Mouse (Mus musculus) brown adipose tissue, adult 24 weeks (tissue): ENCODE measurements around the gene Piwil1. TPM values are rescaled to one million over a fixed set of nuclear protein-coding genes. Genes with fewer than 3 reads are reported as not detected.
"Not testable (repeated sequence)": the region's sequence is repeated elsewhere in the genome, so short reads cannot be mapped to it uniquely, and the experiment has no call there.

ENCODE experiments used
- H3K27ac ChIP-seq: fragments of 200-500 bp; replicated peaks from 2 replicates; pipeline ENCODE4 v1.5.1; 2012; ENCODE audit warnings: low read depth, mild to moderate bottlenecking, low read length
- H3K4me1 ChIP-seq: fragments of 200-500 bp; 2 replicates; pipeline ENCODE4 v1.6.1; 2012; ENCODE audit warnings: low read length, mixed read lengths; ENCODE audit not compliant: control insufficient read depth, insufficient read depth, insufficient read length
- H3K4me3 ChIP-seq: fragments of 200-500 bp; 2 replicates; pipeline ENCODE4 v1.5.1; 2012; ENCODE audit warnings: low read depth, mild to moderate bottlenecking, low read length, moderate library complexity; ENCODE audit not compliant: insufficient read depth
- polyA plus RNA-seq: library from polyadenylated mRNA; stranded (reverse); fragments of >200 nt; gene quantifications from 2 replicates; pipeline ENCODE4 v1.2.4, GENCODE M21; 2012; ENCODE audit not compliant: missing spikeins, insufficient read depth, insufficient read length

Gene Piwil1
- polyA plus RNA-seq, 1 experiment = not detected

- Histone ChIP-seq H3K27ac (no peak overlapping the region), H3K4me3 (no peak overlapping the region), H3K4me1 (no peaks in the 10 kb centered on the region; the same call in 1 of the 2 replicates)
Observed at GRCm38 (mm10) chr5:128696824-128697223, 5.5 kb upstream of the Piwil1 start.

GRCm38 (mm10) chr5:128700716-128701115 is 1.6 kb upstream of the Piwil1 start:
- no peak overlapping the region for H3K4me3 ChIP-seq
- no peak overlapping the region for H3K27ac ChIP-seq
- no peaks in the 10 kb centered on the region for H3K4me1 ChIP-seq

- Histone ChIP-seq H3K4me1 (no peaks in the 10 kb centered on the region), H3K4me3 (no peak overlapping the region), H3K27ac (no peak overlapping the region)
Observed at GRCm38 (mm10) chr5:128703688-128704087, 1.4 kb downstream of the Piwil1 start.

- Histone ChIP-seq H3K4me1 (no peaks in the 10 kb centered on the region), H3K27ac (no peak overlapping the region), H3K4me3 (no peak overlapping the region)
Observed at GRCm38 (mm10) chr5:128704134-128704904, 2.0 kb downstream of the Piwil1 start.

- no peaks in the 10 kb centered on the region for H3K4me1 ChIP-seq
- H3K27ac ChIP-seq = no peak overlapping the region
- no peak overlapping the region for H3K4me3 ChIP-seq
Observed at GRCm38 (mm10) chr5:128706467-128706866, 4.1 kb downstream of the Piwil1 start.

DNA sequence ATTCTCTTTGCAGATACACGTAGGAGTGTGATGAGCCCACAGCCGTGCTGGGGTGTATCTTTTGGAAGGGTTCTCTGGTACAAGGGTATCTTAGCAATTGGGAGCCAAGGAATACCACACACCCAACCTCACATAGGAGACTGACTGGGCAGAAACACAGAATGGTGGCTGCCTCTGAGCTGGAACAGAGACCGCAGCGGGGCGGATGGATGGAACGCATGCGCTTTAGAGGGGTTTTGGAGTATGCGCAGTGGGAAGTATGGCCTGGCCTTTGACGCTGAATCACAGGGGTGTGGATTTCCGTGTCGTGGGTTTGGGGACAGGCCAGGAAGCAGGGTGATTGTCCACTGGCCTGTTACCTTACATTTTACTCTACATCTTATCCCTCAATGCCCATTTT is 4.9 kb downstream of the Piwil1 start:
- no peak overlapping the region for H3K4me3 ChIP-seq
- no peak overlapping the region for H3K27ac ChIP-seq
- no peaks in the 10 kb centered on the region for H3K4me1 ChIP-seq

DNA sequence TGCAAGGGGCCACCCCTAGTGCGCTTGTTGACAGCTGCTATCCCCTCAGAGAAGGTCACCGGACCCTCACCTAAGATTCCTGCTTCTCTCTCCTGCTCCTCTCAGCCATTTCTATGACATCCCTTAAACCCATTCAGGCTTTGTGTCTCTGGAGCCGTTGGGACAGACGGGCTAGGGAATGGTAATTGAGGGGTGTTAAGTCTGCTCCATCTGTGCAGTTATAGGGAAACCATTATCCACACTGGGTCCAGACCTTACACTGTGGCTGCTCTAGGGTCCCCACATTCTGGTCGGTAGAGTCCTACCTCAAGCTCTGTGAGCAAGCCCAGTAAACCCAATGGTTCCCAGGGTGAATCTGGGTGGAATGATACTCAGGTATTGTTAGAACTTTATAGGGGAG is 6.6 kb downstream of the Piwil1 start:
- H3K27ac ChIP-seq = no peak overlapping the region
- no peak overlapping the region for H3K4me3 ChIP-seq
- no peaks in the 10 kb centered on the region for H3K4me1 ChIP-seq

DNA sequence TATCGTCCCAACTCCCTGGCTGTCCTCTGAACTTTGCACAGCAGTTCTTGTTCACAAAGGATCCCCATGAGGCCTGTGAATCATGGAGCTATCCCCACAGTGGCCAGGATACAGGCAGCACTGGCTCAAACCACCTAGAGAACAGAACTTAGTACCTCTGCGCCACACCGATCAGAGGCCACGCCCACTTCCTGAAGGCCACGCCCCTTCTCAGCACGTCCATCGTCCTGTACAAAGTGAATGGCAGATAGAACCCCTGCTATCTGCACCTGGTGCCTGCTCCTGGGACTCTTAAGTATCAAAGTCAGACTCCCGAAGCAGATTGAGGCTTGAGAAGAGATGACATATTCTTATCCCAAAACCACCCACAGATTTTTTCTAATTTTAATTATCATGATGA is 8.3 kb downstream of the Piwil1 start:
- H3K27ac ChIP-seq = no peak overlapping the region
- H3K4me1 ChIP-seq = no peaks in the 10 kb centered on the region
- no peak overlapping the region for H3K4me3 ChIP-seq

GRCm38 (mm10) chr5:128711847-128712246 is 9.5 kb downstream of the Piwil1 start:
- Histone ChIP-seq H3K4me3 (no peak overlapping the region), H3K27ac (no peak overlapping the region), H3K4me1 (no peaks in the 10 kb centered on the region)

DNA sequence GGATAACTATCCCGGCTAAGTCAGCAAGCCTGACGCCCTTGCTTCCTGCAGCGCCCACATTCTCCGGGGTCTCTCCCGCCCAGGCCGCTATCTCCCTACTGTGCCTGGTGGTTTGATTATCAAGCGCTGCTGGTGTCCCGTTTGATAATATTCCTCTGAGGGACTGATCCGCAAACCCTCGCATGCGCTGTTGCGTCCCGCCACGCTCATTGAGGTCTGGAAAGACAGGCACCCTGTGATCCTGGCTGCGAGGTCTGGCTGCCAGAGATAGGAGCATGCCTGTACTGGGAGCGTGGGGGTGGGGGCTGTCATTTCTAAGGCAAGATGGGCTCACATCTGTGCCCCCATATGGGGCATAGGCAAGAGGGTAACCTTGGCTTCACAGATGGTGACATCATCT is 12.8 kb downstream of the Piwil1 start:
- H3K4me3 ChIP-seq = no peak overlapping the region
- no peaks in the 10 kb centered on the region for H3K4me1 ChIP-seq
- H3K27ac ChIP-seq = no peak overlapping the region

- not testable (repeated sequence) for H3K4me1 ChIP-seq, H3K4me3 ChIP-seq, H3K27ac ChIP-seq
Observed at GRCm38 (mm10) chr5:128720461-128720860, 18.1 kb downstream of the Piwil1 start.

- Histone ChIP-seq H3K4me3 (no peak overlapping the region), H3K4me1 (no peaks in the 10 kb centered on the region), H3K27ac (no peak overlapping the region)
Observed at GRCm38 (mm10) chr5:128729341-128729740, 27.0 kb downstream of the Piwil1 start.

DNA sequence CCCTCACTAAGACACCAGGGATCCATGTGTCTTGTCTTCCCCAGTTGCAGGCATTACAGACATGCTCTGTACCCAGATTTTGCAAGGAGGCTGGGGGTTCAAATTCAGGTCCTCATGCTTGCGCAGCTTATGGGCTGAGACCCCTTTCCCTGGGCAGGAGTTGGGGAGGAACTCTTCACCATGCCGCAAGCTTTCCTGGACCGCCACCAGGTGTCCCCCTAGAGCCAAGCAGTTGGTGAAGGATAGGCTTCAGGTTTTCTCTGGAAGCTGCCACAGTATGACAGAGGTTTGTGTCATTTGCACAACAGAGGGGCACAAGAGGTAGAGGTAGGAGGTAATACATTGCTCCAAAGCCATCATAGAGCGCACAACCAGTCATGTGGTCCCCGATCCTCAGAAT is 28.3 kb downstream of the Piwil1 start:
- H3K27ac ChIP-seq = no peak overlapping the region
- H3K4me3 ChIP-seq = no peak overlapping the region
- no peaks in the 10 kb centered on the region for H3K4me1 ChIP-seq

GRCm38 (mm10) chr5:128732416-128733014 is 30.2 kb downstream of the Piwil1 start:
- Histone ChIP-seq H3K4me1 (no peaks in the 10 kb centered on the region), H3K4me3 (no peak overlapping the region), H3K27ac (no peak overlapping the region)

DNA sequence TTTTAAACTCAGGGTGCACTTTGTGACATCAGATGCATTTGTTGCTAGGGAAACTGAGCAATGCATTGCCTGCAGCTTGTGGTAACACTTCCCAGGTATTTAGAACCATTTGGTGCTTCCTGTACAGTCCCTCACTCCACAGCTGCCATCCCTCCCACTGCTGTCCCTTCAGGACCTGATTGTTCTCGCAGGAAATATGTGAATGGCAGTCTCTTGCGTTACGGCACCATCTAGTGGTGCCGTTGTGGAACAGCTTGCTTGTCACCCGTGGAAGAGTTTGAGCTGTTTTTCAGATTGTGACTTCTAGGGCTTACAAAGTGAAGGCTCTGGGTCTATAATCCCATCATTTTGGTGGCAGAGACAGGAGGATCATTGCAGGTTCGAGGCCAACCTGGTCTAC is 31.6 kb downstream of the Piwil1 start:
- Histone ChIP-seq H3K4me3 (no peak overlapping the region), H3K27ac (no peak overlapping the region), H3K4me1 (no peaks in the 10 kb centered on the region)

GRCm38 (mm10) chr5:128735921-128736320 is 33.6 kb downstream of the Piwil1 start:
- no peak overlapping the region for H3K27ac ChIP-seq
- no peak overlapping the region for H3K4me3 ChIP-seq
- no peaks in the 10 kb centered on the region for H3K4me1 ChIP-seq
